Mouse (Mus musculus): ENCODE data around the gene Skap1. TPM values are rescaled to one million over a fixed set of nuclear protein-coding genes. Genes with fewer than 3 reads are reported as not detected.
A peak's percentile ranks its signal among the peaks of the same experiment; 100 is the strongest.
"Not testable (repeated sequence)": the region's sequence is repeated elsewhere in the genome, so short reads cannot be mapped to it uniquely, and the experiment has no call there.

Gene Skap1
- total RNA-seq, 2 experiments from 2014 or later, result 2.2 to 2.4 TPM

- intact Hi-C loops (cut with DNase I), result no loop called here
- no peak for DNase-seq (ENCODE audit: low spot score in 2 of 2)
Measured at GRCm38 (mm10) chr11:96764511-96765350, 300.3 kb downstream of the Skap1 start.

- no peak for DNase-seq (ENCODE audit: low spot score in 2 of 2)
- intact Hi-C loops (cut with DNase I), result no loop called here
Measured at GRCm38 (mm10) chr11:96765645-96766044, 301.3 kb downstream of the Skap1 start.

- intact Hi-C loops (cut with DNase I), result no loop called here
- DNase-seq (ENCODE audit: low spot score in 2 of 2), result no peak
Measured at GRCm38 (mm10) chr11:96766555-96766954, 302.2 kb downstream of the Skap1 start.

- intact Hi-C loops (cut with DNase I), result no loop called here
- DNase-seq (ENCODE audit: low spot score in 2 of 2), result no peak
Measured at GRCm38 (mm10) chr11:96767096-96767495, 302.7 kb downstream of the Skap1 start.

- no peak for DNase-seq (ENCODE audit: low spot score in 2 of 2)
Measured at GRCm38 (mm10) chr11:96768240-96768639, 303.8 kb downstream of the Skap1 start.

GRCm38 (mm10) chr11:96771274-96771975 lies 307.0 kb downstream of the Skap1 start:
- no peak for DNase-seq (ENCODE audit: low spot score in 2 of 2)
- intact Hi-C loops (cut with DNase I), result no loop called here

More at GRCm38 (mm10) chr11:96768240-96768639, 303.8 kb downstream of the Skap1 start:
- intact Hi-C loops (cut with DNase I), result no loop called here

GRCm38 (mm10) chr11:96772413-96772812 lies 308.0 kb downstream of the Skap1 start:
- intact Hi-C loops (cut with DNase I), result no loop called here
- no peak for DNase-seq (ENCODE audit: low spot score in 2 of 2)

- intact Hi-C loops (cut with DNase I), result no loop called here
- DNase-seq (ENCODE audit: low spot score in 2 of 2), result no peak
Measured at GRCm38 (mm10) chr11:96774536-96774935, 310.1 kb downstream of the Skap1 start.

GRCm38 (mm10) chr11:96775063-96775462 lies 310.7 kb downstream of the Skap1 start:
- intact Hi-C loops (cut with DNase I), result no loop called here
- DNase-seq (ENCODE audit: low spot score in 2 of 2), result no peak

- intact Hi-C loops (cut with DNase I), result no loop called here
- DNase-seq (ENCODE audit: low spot score in 2 of 2), result no peak
Measured at GRCm38 (mm10) chr11:96775665-96776064, 311.3 kb downstream of the Skap1 start.

GRCm38 (mm10) chr11:96776068-96776467 lies 311.7 kb downstream of the Skap1 start:
- no peak for DNase-seq (ENCODE audit: low spot score in 2 of 2)
- intact Hi-C loops (cut with DNase I), result no loop called here

- DNase-seq (ENCODE audit: low spot score in 2 of 2), result peak; percentile 98 to 99
- intact Hi-C loops (cut with DNase I), result no loop called here
Measured at GRCm38 (mm10) chr11:96776968-96777962, 312.9 kb downstream of the Skap1 start, which contains the start of gene Snx11. TSS of gene Snx11 (minus strand) at chr11:96777559.

- DNase-seq (ENCODE audit: low spot score in 2 of 2); intact Hi-C loops (cut with DNase I): not testable (repeated sequence)
Measured at GRCm38 (mm10) chr11:96778061-96778627, 313.8 kb downstream of the Skap1 start.

- intact Hi-C loops (cut with DNase I), result no loop called here
- DNase-seq (ENCODE audit: low spot score in 2 of 2), result no peak
Measured at GRCm38 (mm10) chr11:96780306-96780705, 315.9 kb downstream of the Skap1 start.

- intact Hi-C loops (cut with DNase I), result no loop called here
- no peak for DNase-seq (ENCODE audit: low spot score in 2 of 2)
Measured at GRCm38 (mm10) chr11:96781425-96781824, 317.0 kb downstream of the Skap1 start.

- intact Hi-C loops (cut with DNase I), result loop anchor here (5.0 kb wide), 2 partner anchors 42 to 77 kb away; partner anchors contain the start of gene Nfe2l1
Measured at GRCm38 (mm10) chr11:96784847-96785246, 320.5 kb downstream of the Skap1 start.

GRCm38 (mm10) chr11:96786731-96787450 lies 322.5 kb downstream of the Skap1 start:
- intact Hi-C loops (cut with DNase I), result loop anchor here (5.0 kb wide), 2 partner anchors 40 to 75 kb away; partner anchors contain the start of gene Nfe2l1
- DNase-seq (ENCODE audit: low spot score in 2 of 2), result no peak

More at GRCm38 (mm10) chr11:96784847-96785246, 320.5 kb downstream of the Skap1 start:
- peak in 1 of 2 experiments; percentile 74 for DNase-seq (ENCODE audit: low spot score in 2 of 2)
